Mouse (Mus musculus) fibroblast of lung, adult 2 months (primary cell): Measurements from ENCODE around the gene Fcrl5.

ENCODE experiments used
- DNase-seq: peaks from one replicate; pipeline ENCODE4 v3.0.0-alpha.2; 2011; ENCODE audit warnings: low read depth

Fcrl5 gene

DNA sequence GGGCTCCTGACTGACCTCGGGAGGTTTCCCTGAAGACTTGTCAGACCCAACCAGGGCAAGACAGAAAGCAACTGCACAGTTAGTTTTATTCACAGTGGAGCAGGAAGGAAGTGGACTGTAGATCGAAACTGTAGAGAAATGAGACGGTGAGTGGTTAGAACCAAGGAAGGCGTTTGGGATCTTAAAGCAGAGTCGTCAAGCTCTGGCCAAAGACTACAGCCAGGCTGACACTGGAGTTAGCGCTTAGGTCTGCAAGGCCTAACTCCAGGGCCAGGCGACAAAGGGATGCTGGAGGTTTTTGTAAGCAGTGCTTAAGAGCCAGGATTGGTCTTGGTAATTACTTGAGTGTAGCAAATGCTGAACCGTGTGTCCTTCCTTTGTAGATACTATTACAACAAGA, 93.3 kb downstream of the Fcrl5 start:
- DNase-seq = no peak

DNA sequence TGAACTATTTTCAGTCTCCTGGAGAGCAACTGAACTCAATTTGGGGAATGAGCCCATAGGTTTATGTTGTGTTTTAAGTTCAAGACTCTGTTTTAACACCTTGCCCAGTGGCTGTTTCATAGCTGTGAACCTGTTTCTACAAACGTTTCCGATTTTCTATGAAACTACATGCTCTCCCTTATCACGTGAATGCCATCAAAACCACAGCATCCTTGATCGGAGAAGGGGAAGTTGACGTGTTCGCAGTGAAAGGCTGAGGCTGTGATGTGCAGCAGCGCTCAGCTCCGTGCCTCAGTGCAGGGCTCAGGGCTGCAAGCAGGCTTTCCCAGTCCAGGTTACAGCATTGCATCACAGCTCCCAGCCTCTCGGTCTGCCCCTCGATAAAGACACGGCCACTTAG, 94.0 kb downstream of the Fcrl5 start:
- DNase-seq = no peak

DNA sequence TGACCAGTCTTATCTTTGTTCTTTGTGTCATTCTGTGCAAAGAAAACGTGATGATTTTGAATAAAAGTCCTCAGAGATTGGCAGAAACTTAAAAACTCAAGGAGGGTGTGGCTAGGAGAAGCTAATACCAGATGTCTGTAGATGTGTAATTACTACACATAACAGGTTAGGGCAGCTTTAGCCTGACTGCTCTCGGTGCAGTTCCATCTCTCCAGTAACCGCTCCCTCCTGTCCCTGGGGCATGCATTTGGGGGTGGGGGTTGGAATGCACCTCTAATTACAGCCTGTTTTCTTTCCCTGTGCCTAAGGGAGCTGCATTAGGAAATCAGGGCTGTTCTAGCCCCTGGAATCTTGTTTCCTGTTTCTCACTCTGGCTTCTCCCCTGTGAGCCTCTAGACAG, 94.7 kb downstream of the Fcrl5 start:
- no peak for DNase-seq

DNA sequence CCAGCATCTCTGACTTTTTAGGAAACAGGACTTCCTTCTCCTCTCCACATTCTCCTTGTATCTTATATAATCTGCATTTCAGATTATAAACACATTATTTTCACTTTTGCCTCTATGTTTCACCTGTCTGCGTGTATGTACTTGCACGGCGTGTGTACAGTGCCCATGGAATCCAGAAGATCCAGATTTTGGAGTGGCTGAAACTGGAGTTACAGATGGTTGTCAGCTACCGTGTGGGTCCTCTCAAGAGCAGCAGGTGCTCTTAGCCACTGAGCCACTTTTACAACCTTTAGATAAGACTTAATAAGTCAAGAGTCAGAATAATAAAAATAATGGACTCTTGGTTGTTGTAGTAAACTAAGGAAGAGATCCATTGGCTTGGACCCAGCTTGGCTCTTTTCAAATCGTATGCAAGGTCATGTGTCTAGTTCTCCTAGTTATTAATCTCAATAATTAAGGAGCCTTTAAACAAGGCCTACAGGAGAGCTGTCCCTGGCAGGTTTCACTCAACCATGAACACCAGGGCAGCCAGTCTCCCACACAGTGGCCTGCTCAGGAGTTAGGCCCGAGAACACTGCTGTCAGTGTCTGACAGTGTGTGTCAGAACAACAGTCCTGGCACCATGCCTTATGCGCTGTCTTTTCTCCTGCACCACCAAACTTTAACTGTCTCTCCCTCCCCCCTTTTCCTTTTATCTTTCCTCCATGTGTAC, 98.2 kb downstream of the Fcrl5 start:
- DNase-seq = no peak

DNA sequence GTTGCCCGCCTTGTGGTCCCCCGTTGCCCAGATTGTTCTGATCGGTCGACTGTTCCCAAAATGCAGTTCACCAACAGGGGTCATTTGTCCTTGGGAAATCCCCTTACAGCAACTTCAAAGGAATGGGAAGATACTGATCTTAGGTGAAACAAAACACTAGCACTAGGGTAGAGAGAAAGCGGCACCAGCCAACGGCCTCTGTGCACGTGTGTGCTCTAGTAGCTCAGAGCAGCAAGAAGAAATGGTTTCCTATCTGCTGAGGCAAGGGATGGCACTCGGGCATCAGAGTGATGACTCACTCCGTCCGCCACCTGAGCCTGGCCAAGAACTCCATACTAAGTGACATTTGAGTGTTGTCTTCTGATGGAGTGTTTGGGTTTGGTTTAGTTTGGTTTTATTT, 102.5 kb downstream of the Fcrl5 start:
- no peak for DNase-seq

DNA sequence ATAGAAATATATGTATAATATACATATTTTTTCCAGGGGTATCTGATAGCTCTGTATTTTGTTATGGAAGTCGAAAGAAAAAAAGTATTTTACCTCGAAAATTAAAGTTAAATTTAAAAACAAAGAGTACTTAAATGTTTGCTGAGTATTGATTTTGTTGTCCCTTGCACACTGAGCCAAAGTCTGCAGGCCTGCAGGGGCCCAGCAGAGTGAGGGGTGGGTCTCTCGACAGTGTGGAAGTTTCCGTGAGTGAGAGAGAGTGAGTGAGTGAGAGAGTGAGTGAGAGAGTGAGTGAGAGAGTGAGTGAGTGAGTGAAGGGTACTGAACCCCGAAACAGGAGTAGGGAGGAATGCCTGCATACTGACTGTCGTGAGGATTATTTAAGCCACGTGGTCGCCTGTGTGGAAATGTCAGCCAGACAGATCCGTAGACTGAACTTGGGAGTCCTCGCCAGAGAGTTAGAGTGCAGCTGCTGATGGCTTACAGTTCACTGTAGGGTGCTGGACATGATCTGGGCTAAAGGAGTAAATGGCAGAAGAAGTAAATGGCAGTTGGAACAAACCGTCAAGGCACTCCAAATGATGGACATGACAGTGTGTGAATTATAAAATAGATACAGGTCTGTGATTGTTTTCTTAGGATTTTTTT, 104.6 kb downstream of the Fcrl5 start:
- DNase-seq = no peak

DNA sequence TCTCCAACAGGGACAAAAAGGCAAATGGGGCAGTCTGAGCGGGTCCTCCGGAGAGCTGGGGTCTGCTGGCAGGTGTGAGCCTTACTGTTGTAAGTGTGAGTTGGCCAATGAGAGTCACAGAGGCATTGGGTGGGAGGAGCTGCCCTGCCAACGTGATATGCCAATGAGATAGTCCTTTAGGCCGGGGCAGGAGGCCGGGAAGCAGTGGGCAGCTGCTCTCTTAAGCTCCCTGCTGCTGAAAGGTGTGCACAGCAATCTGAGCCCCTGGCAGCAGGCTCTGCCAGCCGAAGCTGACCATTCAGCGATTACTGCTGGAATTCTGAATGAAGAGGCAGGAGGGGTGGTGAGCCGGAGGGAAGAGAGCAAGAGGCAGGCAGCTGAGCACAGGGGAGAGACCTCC, 105.1 kb downstream of the Fcrl5 start:
- DNase-seq = no peak

DNA sequence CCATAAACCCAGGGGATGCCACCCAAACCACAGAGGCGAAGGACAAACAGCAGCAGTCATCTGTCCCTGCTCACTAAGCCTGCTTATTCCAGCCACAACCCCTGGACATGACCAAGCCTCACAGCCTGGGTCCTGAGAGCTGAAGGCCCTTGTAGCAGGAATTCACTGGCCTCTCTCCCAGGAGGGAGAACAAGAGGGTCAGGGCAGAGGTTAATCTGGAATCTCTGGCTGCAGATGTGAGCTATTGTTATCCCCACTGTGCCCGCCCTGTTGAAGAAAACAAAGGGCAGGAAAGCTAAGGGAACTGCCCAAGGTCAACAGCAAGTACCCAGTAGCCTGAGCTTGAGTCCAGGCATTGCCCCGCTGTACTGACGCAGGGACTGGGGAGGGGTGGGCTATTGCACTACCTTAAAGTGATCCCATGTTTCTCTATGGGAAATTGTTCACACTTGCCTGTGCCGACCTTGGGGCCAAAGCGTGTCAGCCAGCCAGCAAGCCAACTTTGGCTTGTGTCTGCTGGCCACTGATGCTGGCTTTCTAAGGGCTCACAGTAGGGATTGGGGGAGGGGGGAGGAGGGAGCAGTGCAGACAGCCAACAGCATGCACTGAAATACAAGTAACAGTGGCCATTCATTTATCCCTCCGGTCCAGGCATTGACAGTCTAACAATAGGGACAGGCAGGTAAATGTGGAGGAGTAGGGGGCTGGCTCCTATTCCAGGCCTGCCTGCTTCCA, 107.1 kb downstream of the Fcrl5 start:
- DNase-seq = no peak

DNA sequence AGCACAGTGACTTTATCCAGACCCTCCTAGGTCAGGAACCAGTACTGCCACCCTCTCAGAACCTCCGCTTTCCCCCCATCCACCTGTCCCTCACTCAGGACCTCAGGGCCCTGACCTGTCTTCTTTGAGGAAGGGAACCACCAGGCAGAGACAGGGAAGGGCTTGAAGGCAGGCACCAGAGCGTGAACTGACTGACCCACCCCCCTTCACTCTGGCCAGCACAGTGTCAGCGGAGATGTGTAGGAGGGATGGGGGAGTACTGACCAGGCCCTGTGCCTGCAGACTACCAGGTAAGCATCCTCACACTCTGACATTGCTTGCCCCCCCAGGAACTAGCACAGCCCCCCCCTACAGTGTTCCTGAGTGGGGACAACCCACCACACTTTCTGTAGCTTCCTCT, 110.0 kb downstream of the Fcrl5 start:
- DNase-seq = no peak

DNA sequence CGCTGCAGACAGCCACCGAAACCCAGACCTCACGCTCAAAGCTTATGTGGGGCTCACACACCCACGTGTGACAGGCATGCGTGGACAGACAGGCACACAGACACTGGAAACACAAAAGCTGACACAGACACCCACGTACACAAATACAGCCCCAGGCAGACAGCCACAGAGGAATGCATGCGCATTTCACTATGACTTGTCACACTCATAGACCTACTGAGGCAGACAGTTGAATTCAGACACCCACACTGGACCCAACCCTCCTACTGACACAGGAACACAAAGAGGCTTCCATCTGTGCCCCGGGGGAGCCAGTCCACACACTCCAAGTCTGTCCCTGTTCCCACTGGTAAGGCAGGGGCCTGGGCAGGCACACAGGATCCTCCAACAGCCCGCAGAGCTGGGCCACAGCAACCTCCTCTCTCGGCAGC, 110.7 kb downstream of the Fcrl5 start:
- DNase-seq = no peak

DNA sequence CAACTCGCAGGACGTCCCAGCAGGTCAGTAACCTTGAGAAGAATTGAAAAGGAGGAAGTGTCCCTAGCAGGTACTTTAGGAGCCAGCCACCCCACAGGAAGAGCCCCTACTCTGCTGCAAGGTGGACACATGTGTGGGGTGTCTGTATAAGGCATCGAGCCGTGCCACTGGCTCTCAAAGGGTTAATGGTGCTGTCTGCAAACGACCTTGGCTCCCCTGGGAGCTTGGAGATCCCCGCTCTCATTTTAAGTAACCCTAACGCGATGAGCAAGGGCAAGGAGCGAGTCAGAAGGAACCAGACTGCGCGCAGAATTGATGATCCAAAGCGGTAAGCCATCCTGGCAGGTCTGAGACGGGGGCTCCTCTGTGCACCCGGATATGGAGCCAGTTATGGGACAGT, 114.3 kb downstream of the Fcrl5 start:
- DNase-seq = no peak
